Mouse (Mus musculus) olfactory bulb, adult 2 months (tissue): ENCODE data around the gene Parvb. TPM values are rescaled to one million over a fixed set of nuclear protein-coding genes. Genes with fewer than 3 reads are reported as not detected.
A peak's percentile ranks its signal among the peaks of the same experiment; 100 is the strongest.

Source experiments
- H3K27ac ChIP-seq: fragments of 200-500 bp; 2 replicates; pipeline ENCODE4 v1.5.1; 2012; ENCODE audit warnings: low read depth, low read length; ENCODE audit not compliant: insufficient read depth
- H3K4me1 ChIP-seq: fragments of 200-500 bp; 2 replicates; pipeline ENCODE4 v1.6.1; 2012; ENCODE audit warnings: low read length; ENCODE audit not compliant: control insufficient read depth, insufficient read depth
- H3K4me3 ChIP-seq: fragments of 200-500 bp; 2 replicates; pipeline ENCODE4 v1.5.1; 2012; ENCODE audit warnings: mild to moderate bottlenecking, low read depth, low read length, moderate library complexity; ENCODE audit not compliant: insufficient read depth
- CTCF ChIP-seq: fragments of 200-500 bp; IDR thresholded peaks from 2 replicates; pipeline ENCODE4 v1.5.1; 2012; ENCODE audit warnings: low read depth, mild to moderate bottlenecking, low read length, moderate library complexity; ENCODE audit not compliant: insufficient read depth
- POLR2A ChIP-seq: fragments of 200-500 bp; IDR thresholded peaks from 2 replicates; pipeline ENCODE4 v1.6.1; 2012; ENCODE audit warnings: mild to moderate bottlenecking, low read depth, low read length, moderate library complexity; ENCODE audit not compliant: insufficient read depth
- WGBS: fragments of 180-500 bp; shearing (Covaris S2); methylation state at CpG from one replicate; pipeline ENCODE4 v1.1.7; 2018; 5-methylcytosine and 5-hydroxymethylcytosine counted together
- polyA plus RNA-seq: library from polyadenylated mRNA; stranded (reverse); fragments of >200 nt; gene quantifications from 2 replicates; pipeline ENCODE4 v1.2.4, GENCODE M21; 2012; ENCODE audit warnings: low replicate concordance; ENCODE audit not compliant: missing spikeins, insufficient read depth, insufficient read length

Parvb gene
- polyA plus RNA-seq, 1 experiment = not detected

- 84% methylated on average over 11 of the region's 11 CpGs for WGBS
- H3K27ac ChIP-seq = no peak overlapping the region
- TF ChIP-seq POLR2A (no peak), CTCF (no peak)
- peaks cover 10% of the 10 kb centered on the region for H3K4me1 ChIP-seq
- H3K4me3 ChIP-seq = no peak overlapping the region
Measured at GRCm38 (mm10) chr15:84209517-84210412, 22.1 kb upstream of the Parvb start.

- peaks cover 10% of the 10 kb centered on the region for H3K4me1 ChIP-seq
- H3K27ac ChIP-seq = no peak overlapping the region
- H3K4me3 ChIP-seq = no peak overlapping the region
- WGBS = 84% methylated on average over 13 of the region's 13 CpGs
- TF ChIP-seq CTCF (no peak), POLR2A (no peak)
Measured at GRCm38 (mm10) chr15:84210461-84210860, 21.4 kb upstream of the Parvb start.

DNA sequence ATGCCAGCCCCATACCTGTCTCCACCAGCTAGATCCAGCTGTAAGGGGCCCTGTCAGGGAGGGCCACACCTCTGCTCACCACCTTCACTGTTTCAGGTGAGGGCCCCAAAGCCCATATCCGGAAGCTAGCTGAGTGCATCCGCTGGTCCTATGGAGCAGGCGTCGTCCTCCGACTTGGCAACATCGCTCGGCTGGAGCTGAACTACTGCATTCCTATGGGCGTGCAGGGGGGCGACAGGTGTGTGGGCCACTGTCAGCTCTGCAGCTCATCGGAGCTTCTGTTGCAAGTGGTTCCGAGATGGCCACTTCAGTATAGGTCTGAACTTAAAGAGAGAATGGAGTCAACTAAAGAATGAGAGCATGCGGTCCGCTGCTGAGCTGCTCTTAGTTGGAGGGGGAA lies 20.9 kb upstream of the Parvb start:
- TF ChIP-seq POLR2A = no peak
- TF ChIP-seq CTCF = no peak
- 91% methylated on average over 13 of the region's 13 CpGs for WGBS
- H3K27ac ChIP-seq = no peak overlapping the region
- H3K4me3 ChIP-seq = no peak overlapping the region
- peaks cover 10% of the 10 kb centered on the region for H3K4me1 ChIP-seq

DNA sequence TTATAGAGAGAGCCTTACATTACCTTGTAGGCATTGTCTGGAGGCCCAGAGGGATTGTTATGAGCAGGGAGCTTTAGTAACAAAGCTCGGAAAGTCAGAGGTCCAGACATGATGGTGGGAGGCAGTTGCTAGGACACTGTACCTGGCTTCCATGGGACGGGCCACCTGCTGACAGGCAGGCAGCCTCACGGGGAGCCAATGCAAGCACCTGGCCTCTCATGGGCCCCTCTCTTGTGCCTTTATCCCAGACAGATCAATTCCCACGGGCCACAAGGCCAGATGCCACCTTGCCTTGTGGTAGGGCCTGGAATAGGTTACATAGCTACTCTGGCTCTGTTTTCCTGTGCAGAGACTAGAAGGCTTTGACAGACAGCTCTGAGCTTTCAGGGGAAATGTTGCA lies 20.3 kb upstream of the Parvb start:
- Histone ChIP-seq H3K4me3 (no peak overlapping the region), H3K27ac (no peak overlapping the region), H3K4me1 (peaks cover 13% of the 10 kb centered on the region)
- WGBS = 85% methylated on average over 4 of the region's 4 CpGs
- TF ChIP-seq POLR2A = no peak

GRCm38 (mm10) chr15:84212031-84212755 lies 19.6 kb upstream of the Parvb start:
- peaks cover 19% of the 10 kb centered on the region for H3K4me1 ChIP-seq
- TF ChIP-seq CTCF (peak; percentile 93), POLR2A (no peak)
- H3K4me3 ChIP-seq = no peak overlapping the region
- H3K27ac ChIP-seq = no peak overlapping the region
- WGBS = 34% methylated on average over 6 of the region's 6 CpGs

GRCm38 (mm10) chr15:84212756-84213105 lies 19.1 kb upstream of the Parvb start:
- H3K4me1 ChIP-seq = peaks cover 21% of the 10 kb centered on the region
- H3K4me3 ChIP-seq = no peak overlapping the region
- TF ChIP-seq POLR2A = no peak
- no peak for TF ChIP-seq CTCF
- H3K27ac ChIP-seq = no peak overlapping the region
- WGBS = 76% methylated on average over 2 of the region's 2 CpGs

- WGBS = 91% methylated on average over 6 of the region's 6 CpGs
- Histone ChIP-seq H3K4me3 (no peak overlapping the region), H3K27ac (no peak overlapping the region), H3K4me1 (peaks cover 25% of the 10 kb centered on the region)
- TF ChIP-seq CTCF (no peak), POLR2A (no peak)
Measured at GRCm38 (mm10) chr15:84213162-84213739, 18.6 kb upstream of the Parvb start.

- H3K4me3 ChIP-seq = no peak overlapping the region
- no peak overlapping the region for H3K27ac ChIP-seq
- H3K4me1 ChIP-seq = peaks cover 34% of the 10 kb centered on the region
- WGBS = 93% methylated on average over 7 of the region's 7 CpGs
- TF ChIP-seq CTCF = no peak
- no peak for TF ChIP-seq POLR2A
Measured at GRCm38 (mm10) chr15:84214476-84214875, 17.4 kb upstream of the Parvb start.

GRCm38 (mm10) chr15:84215273-84215672 lies 16.6 kb upstream of the Parvb start:
- no peak for TF ChIP-seq POLR2A
- 90% methylated on average over 2 of the region's 2 CpGs for WGBS

More at GRCm38 (mm10) chr15:84215273-84215672, 16.6 kb upstream of the Parvb start:
- no peak overlapping the region for H3K27ac ChIP-seq
- H3K4me3 ChIP-seq = no peak overlapping the region
- H3K4me1 ChIP-seq = peaks cover 37% of the 10 kb centered on the region
